Mouse (Mus musculus): ENCODE data around the gene Prss35. TPM values are rescaled to one million over a fixed set of nuclear protein-coding genes. Genes with fewer than 3 reads are reported as not detected.
A peak's percentile ranks its signal among the peaks of the same experiment; 100 is the strongest.

The Prss35 gene
- polyA plus RNA-seq, 1 experiment from 2014 or later = 35.7 TPM

GRCm38 (mm10) chr9:86734357-86734756 lies 9.1 kb upstream of the Prss35 start:
- Histone ChIP-seq H3K36me3 (ENCODE audit: control insufficient read depth, insufficient read depth, low read length) (no peaks in the 10 kb centered on the region), H3K27me3 (ENCODE audit: control insufficient read depth, insufficient read depth, low read length) (no peaks in the 10 kb centered on the region), H3K4me2 (ENCODE audit: low read length) (no peak overlapping the region), H3K4me1 (ENCODE audit: control insufficient read depth in 2 of 2, insufficient read depth in 2 of 2, low read length in 2 of 2) (peaks cover 14 to 24% of the 10 kb centered on the region in 2 experiments), H3K4me3 (ENCODE audit: control insufficient read depth in 1 of 2, insufficient read depth in 1 of 2, low read depth in 1 of 2, low read length in 2 of 2) (no peak overlapping the region), H3K9ac (ENCODE audit: low read length) (no peak overlapping the region), H3K27ac (replicated peaks in 1 of 2; ENCODE audit: control insufficient read depth in 1 of 2, insufficient read depth in 1 of 2, low read depth in 2 of 2, low read length in 2 of 2) (no peak overlapping the region), H3K9me3 (ENCODE audit: control insufficient read depth, low read length) (no peaks in the 10 kb centered on the region)
- no peak for ATAC-seq (ENCODE audit: insufficient number of reproducible peaks, insufficient read depth, low FRiP score, low read depth)

- no peak for ATAC-seq (ENCODE audit: insufficient number of reproducible peaks, insufficient read depth, low FRiP score, low read depth)
- Histone ChIP-seq H3K36me3 (ENCODE audit: control insufficient read depth, insufficient read depth, low read length) (no peaks in the 10 kb centered on the region), H3K27ac (replicated peaks in 1 of 2; ENCODE audit: control insufficient read depth in 1 of 2, insufficient read depth in 1 of 2, low read depth in 2 of 2, low read length in 2 of 2) (no peak overlapping the region), H3K9me3 (ENCODE audit: control insufficient read depth, low read length) (no peaks in the 10 kb centered on the region), H3K4me2 (ENCODE audit: low read length) (no peak overlapping the region), H3K4me1 (ENCODE audit: control insufficient read depth in 2 of 2, insufficient read depth in 2 of 2, low read length in 2 of 2) (peaks cover 15 to 24% of the 10 kb centered on the region in 2 experiments), H3K27me3 (ENCODE audit: control insufficient read depth, insufficient read depth, low read length) (no peaks in the 10 kb centered on the region), H3K9ac (ENCODE audit: low read length) (no peak overlapping the region), H3K4me3 (ENCODE audit: control insufficient read depth in 1 of 2, insufficient read depth in 1 of 2, low read depth in 1 of 2, low read length in 2 of 2) (no peak overlapping the region)
- 72% methylated on average over 9 of the region's 9 CpGs for WGBS
These were observed 8.7 kb upstream of the Prss35 start for GRCm38 (mm10) chr9:86734795-86735194.

GRCm38 (mm10) chr9:86736991-86737390 lies 6.5 kb upstream of the Prss35 start:
- WGBS = 30% methylated on average over 4 of the region's 4 CpGs
- Histone ChIP-seq H3K4me2 (ENCODE audit: low read length) (no peak overlapping the region), H3K9me3 (ENCODE audit: control insufficient read depth, low read length) (no peaks in the 10 kb centered on the region), H3K4me3 (ENCODE audit: control insufficient read depth in 1 of 2, insufficient read depth in 1 of 2, low read depth in 1 of 2, low read length in 2 of 2) (no peak overlapping the region), H3K4me1 (ENCODE audit: control insufficient read depth in 2 of 2, insufficient read depth in 2 of 2, low read length in 2 of 2) (peaks cover 15 to 24% of the 10 kb centered on the region in 2 experiments), H3K27ac (replicated peaks in 1 of 2; ENCODE audit: control insufficient read depth in 1 of 2, insufficient read depth in 1 of 2, low read depth in 2 of 2, low read length in 2 of 2) (peak overlapping the region; percentile 72 to 79), H3K9ac (ENCODE audit: low read length) (no peak overlapping the region), H3K27me3 (ENCODE audit: control insufficient read depth, insufficient read depth, low read length) (no peaks in the 10 kb centered on the region), H3K36me3 (ENCODE audit: control insufficient read depth, insufficient read depth, low read length) (no peaks in the 10 kb centered on the region)
- peak; percentile 88 for ATAC-seq (ENCODE audit: insufficient number of reproducible peaks, insufficient read depth, low FRiP score, low read depth)

- no peaks in the 10 kb centered on the region for H3K36me3 ChIP-seq (ENCODE audit: control insufficient read depth, insufficient read depth, low read length)
- no peaks in the 10 kb centered on the region for H3K27me3 ChIP-seq (ENCODE audit: control insufficient read depth, insufficient read depth, low read length)
- no peak for ATAC-seq (ENCODE audit: insufficient number of reproducible peaks, insufficient read depth, low FRiP score, low read depth)
- H3K4me3 ChIP-seq (ENCODE audit: control insufficient read depth in 1 of 2, insufficient read depth in 1 of 2, low read depth in 1 of 2, low read length in 2 of 2) = no peak overlapping the region
- WGBS = 89% methylated on average over 1 of the region's 1 CpGs
- peaks cover 16 to 27% of the 10 kb centered on the region in 2 experiments for H3K4me1 ChIP-seq (ENCODE audit: control insufficient read depth in 2 of 2, insufficient read depth in 2 of 2, low read length in 2 of 2)
- no peak overlapping the region for H3K4me2 ChIP-seq (ENCODE audit: low read length)
- H3K27ac ChIP-seq (replicated peaks in 1 of 2; ENCODE audit: control insufficient read depth in 1 of 2, insufficient read depth in 1 of 2, low read depth in 2 of 2, low read length in 2 of 2) = 0 out of 4 replicates have a peak overlapping the region, but pooled peaks of 1 of the 2 experiments have one; percentile 14
- no peak overlapping the region for H3K9ac ChIP-seq (ENCODE audit: low read length)
- H3K9me3 ChIP-seq (ENCODE audit: control insufficient read depth, low read length) = no peaks in the 10 kb centered on the region
These were observed 5.4 kb upstream of the Prss35 start for GRCm38 (mm10) chr9:86738067-86738466.

GRCm38 (mm10) chr9:86738801-86739200 lies 4.6 kb upstream of the Prss35 start:
- no peak for ATAC-seq (ENCODE audit: insufficient number of reproducible peaks, insufficient read depth, low FRiP score, low read depth)
- H3K4me2 ChIP-seq (ENCODE audit: low read length) = no peak overlapping the region
- no peaks in the 10 kb centered on the region for H3K27me3 ChIP-seq (ENCODE audit: control insufficient read depth, insufficient read depth, low read length)
- WGBS = 87% methylated on average over 8 of the region's 8 CpGs
- no peak overlapping the region for H3K4me3 ChIP-seq (ENCODE audit: control insufficient read depth in 1 of 2, insufficient read depth in 1 of 2, low read depth in 1 of 2, low read length in 2 of 2)
- peaks cover 18 to 34% of the 10 kb centered on the region in 2 experiments for H3K4me1 ChIP-seq (ENCODE audit: control insufficient read depth in 2 of 2, insufficient read depth in 2 of 2, low read length in 2 of 2)
- H3K9ac ChIP-seq (ENCODE audit: low read length) = no peak overlapping the region
- no peaks in the 10 kb centered on the region for H3K36me3 ChIP-seq (ENCODE audit: control insufficient read depth, insufficient read depth, low read length)
- no peaks in the 10 kb centered on the region for H3K9me3 ChIP-seq (ENCODE audit: control insufficient read depth, low read length)
- H3K27ac ChIP-seq (replicated peaks in 1 of 2; ENCODE audit: control insufficient read depth in 1 of 2, insufficient read depth in 1 of 2, low read depth in 2 of 2, low read length in 2 of 2) = peak overlapping the region; percentile 41 to 54; a peak in 1 of 4 replicates

GRCm38 (mm10) chr9:86739971-86740370 lies 3.5 kb upstream of the Prss35 start:
- no peak for ATAC-seq (ENCODE audit: insufficient number of reproducible peaks, insufficient read depth, low FRiP score, low read depth)
- no peak overlapping the region for H3K4me2 ChIP-seq (ENCODE audit: low read length)
- H3K9ac ChIP-seq (ENCODE audit: low read length) = no peak overlapping the region
- H3K36me3 ChIP-seq (ENCODE audit: control insufficient read depth, insufficient read depth, low read length) = no peaks in the 10 kb centered on the region
- H3K4me3 ChIP-seq (ENCODE audit: control insufficient read depth in 1 of 2, insufficient read depth in 1 of 2, low read depth in 1 of 2, low read length in 2 of 2) = no peak overlapping the region
- 41% methylated on average over 3 of the region's 3 CpGs for WGBS
- H3K4me1 ChIP-seq (ENCODE audit: control insufficient read depth in 2 of 2, insufficient read depth in 2 of 2, low read length in 2 of 2) = peaks cover 16 to 34% of the 10 kb centered on the region in 2 experiments
- no peaks in the 10 kb centered on the region for H3K27me3 ChIP-seq (ENCODE audit: control insufficient read depth, insufficient read depth, low read length)
- no peak overlapping the region for H3K27ac ChIP-seq (replicated peaks in 1 of 2; ENCODE audit: control insufficient read depth in 1 of 2, insufficient read depth in 1 of 2, low read depth in 2 of 2, low read length in 2 of 2)
- H3K9me3 ChIP-seq (ENCODE audit: control insufficient read depth, low read length) = no peaks in the 10 kb centered on the region

- peaks cover 7 to 13% of the 10 kb centered on the region in 2 experiments for H3K4me1 ChIP-seq (ENCODE audit: control insufficient read depth in 2 of 2, insufficient read depth in 2 of 2, low read length in 2 of 2)
- no peak overlapping the region for H3K27ac ChIP-seq (replicated peaks in 1 of 2; ENCODE audit: control insufficient read depth in 1 of 2, insufficient read depth in 1 of 2, low read depth in 2 of 2, low read length in 2 of 2)
- no peak for ATAC-seq (ENCODE audit: insufficient number of reproducible peaks, insufficient read depth, low FRiP score, low read depth)
- no peaks in the 10 kb centered on the region for H3K27me3 ChIP-seq (ENCODE audit: control insufficient read depth, insufficient read depth, low read length)
- H3K9me3 ChIP-seq (ENCODE audit: control insufficient read depth, low read length) = no peaks in the 10 kb centered on the region
- H3K9ac ChIP-seq (ENCODE audit: low read length) = peak overlapping the region; percentile 67
- WGBS = 48% methylated on average over 5 of the region's 5 CpGs
- H3K4me2 ChIP-seq (ENCODE audit: low read length) = peak overlapping the region; percentile 70
- H3K36me3 ChIP-seq (ENCODE audit: control insufficient read depth, insufficient read depth, low read length) = no peaks in the 10 kb centered on the region
- H3K4me3 ChIP-seq (ENCODE audit: control insufficient read depth in 1 of 2, insufficient read depth in 1 of 2, low read depth in 1 of 2, low read length in 2 of 2) = peak overlapping the region; percentile 38 to 47; a peak in 3 of 4 replicates
These were observed 592 bp downstream of the Prss35 start for GRCm38 (mm10) chr9:86744041-86744440.

- Histone ChIP-seq H3K27ac (replicated peaks in 1 of 2; ENCODE audit: control insufficient read depth in 1 of 2, insufficient read depth in 1 of 2, low read depth in 2 of 2, low read length in 2 of 2) (no peak overlapping the region), H3K27me3 (ENCODE audit: control insufficient read depth, insufficient read depth, low read length) (no peaks in the 10 kb centered on the region), H3K4me1 (ENCODE audit: control insufficient read depth in 2 of 2, insufficient read depth in 2 of 2, low read length in 2 of 2) (peaks cover 3 to 10% of the 10 kb centered on the region in 2 experiments), H3K9me3 (ENCODE audit: control insufficient read depth, low read length) (no peaks in the 10 kb centered on the region), H3K9ac (ENCODE audit: low read length) (no peak overlapping the region), H3K4me3 (ENCODE audit: control insufficient read depth in 1 of 2, insufficient read depth in 1 of 2, low read depth in 1 of 2, low read length in 2 of 2) (no peak overlapping the region), H3K36me3 (ENCODE audit: control insufficient read depth, insufficient read depth, low read length) (no peaks in the 10 kb centered on the region), H3K4me2 (ENCODE audit: low read length) (0 out of 2 replicates have a peak overlapping the region, but pooled peaks have one; percentile 14)
- no peak for ATAC-seq (ENCODE audit: insufficient number of reproducible peaks, insufficient read depth, low FRiP score, low read depth)
- WGBS = 27% methylated on average over 13 of the region's 13 CpGs
These were observed 2.6 kb downstream of the Prss35 start for GRCm38 (mm10) chr9:86745926-86746581.

All from heart, embryonic 14.5 days (tissue).